Mouse (Mus musculus): Measurements from ENCODE around the gene Atp6v1g1.

Gene Atp6v1g1

DNA sequence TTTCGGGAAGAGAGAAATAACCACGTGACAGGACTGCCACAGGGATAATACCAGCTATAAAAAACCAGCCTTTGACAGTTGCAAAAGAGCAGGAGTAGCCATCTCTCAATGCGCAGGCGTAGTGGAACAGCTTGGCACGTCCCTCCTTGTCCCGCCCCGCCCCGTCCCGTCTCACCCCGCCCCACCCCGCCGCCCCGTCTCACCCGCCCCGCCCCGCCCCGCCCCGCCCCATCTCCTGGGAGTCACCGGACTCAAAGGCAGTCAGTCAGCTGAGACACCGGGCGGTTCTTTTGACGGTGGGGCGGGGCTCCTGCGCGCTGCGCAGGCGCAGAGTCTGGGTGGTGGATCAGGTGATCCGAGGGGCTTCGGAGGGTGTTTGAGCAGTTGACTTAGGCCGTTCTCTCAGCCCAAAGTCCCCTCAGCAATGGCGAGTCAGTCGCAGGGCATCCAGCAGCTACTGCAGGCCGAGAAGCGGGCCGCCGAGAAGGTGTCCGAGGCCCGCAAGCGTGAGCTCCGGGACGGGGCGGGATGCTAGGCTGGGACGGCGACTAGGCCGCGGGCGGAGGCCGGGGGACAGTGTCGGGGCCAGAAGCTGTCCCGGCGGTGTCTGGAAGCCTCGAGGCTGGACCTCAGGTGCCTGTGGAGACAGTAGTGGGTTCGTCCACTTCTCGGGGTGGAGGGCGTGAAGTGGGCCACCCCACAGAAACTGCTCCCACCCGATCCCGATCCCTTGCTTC lies at the start of gene Atp6v1g1:
Gene Atp6v1g1 (plus strand): TSS at position 279 of the 737 bp plus-strand sequence.
- peak; percentile 94 for DNase-seq (ENCODE audit: low read depth, low spot score)

DNA sequence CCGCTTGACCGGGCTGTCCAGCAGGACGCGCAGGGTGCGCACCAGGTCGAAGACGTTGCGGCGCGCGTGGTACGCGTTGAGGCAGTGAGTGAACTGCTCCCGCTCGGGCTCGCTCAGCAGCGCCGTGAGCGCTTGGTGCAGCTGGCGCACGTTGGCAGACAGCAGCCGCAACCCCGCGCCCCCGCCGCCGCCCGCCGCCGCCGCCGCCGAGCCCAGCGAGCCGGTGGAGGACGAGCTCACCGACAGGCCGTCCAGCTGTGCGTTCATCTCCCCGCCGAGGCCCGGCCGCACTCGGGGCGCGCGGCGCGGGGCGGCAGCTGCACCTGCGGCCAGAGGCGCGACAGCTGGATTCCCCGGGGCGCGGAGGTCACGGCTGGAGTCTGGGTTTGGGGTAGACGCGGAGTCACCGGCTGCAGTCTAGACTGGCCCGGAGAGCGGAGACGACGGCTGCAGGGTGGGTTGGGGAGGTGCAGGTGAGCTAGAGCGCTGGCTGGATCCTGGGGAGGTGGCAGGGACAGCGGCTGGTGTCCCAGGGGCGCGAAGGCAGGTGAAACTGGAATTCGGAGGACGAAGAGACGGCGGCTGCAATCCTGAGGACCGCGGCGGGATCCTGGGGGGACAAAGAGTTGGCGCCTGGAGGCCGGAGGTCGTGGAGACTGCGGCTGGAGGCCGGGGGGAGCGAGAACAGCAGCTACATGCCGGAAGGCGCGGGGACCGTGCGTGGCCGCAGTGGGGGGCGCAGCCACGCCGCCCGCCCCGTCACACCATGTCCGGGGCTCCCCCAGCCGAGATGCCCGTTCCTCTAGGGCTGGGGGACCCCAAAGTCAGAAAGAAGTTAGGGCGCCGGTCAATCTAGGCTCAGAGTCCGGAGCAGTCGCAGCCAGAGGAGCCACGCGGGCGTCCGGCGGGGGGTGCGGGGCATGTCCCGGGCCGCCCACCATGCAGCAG lies 49.3 kb upstream of the Atp6v1g1 start:
- DNase-seq (ENCODE audit: low read depth, low spot score), result peak; percentile 26

DNA sequence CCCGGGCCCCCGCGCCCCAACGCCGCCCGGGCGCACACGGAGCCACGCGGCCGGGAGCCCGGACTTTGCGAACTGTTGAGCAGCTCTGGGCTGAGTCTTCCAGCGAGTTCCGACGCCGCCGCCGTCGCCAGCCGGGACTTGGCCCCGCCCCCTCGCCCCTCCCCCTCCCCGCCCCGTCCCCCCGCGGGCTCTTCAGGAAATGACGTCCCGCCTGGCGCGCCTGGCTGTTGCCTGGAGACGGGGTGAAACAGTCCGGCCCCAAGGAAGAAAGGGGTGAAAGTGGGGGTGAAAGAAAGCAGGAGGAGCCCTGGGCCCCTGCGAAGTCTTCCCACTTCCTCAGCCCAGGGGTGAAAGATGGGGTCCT lies 48.7 kb upstream of the Atp6v1g1 start, which contains the start of gene Whrn:
Gene Whrn (minus strand): TSS at position 77 of the 364 bp plus-strand sequence.
- peak; percentile 63 for DNase-seq (ENCODE audit: low read depth, low spot score)

DNA sequence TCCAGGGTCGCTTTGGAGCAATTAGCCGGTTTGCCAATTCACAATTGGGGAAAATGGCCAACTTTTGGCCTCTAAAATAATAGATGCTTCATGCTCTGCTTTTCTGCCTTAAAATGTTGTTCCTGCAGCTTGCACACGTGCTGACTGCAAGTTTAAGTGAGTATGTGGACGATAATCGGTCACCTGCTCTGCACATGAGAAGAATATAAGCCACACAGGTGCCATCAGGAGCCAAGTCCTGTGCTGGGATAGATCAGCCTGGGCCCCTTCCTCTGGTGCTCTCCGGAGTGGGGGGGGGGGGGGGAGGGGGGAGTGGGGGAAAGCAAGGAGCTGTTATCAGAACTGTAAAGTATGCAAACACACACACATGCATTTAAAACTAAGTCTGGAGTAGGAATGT lies 48.3 kb upstream of the Atp6v1g1 start:
- no peak for DNase-seq (ENCODE audit: low read depth, low spot score)

DNA sequence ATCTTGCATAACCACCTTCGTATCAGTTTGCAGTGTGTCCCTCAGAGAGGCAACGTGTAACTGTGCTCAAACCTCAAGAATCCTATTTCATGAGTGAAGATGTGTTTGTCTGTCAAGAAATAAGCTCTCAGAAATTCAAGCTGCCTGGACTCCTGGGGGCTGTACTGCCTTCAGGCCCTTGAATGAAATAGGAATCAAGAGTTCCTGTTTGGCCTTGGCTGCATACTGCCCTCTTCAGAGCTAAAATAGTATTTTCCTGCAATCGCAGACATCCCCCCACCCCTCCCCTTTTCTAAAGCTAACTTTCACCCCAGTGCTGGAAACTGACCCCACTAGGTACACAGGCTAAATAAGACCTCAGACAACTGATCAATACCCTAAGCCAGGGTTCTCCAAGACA lies 46.2 kb upstream of the Atp6v1g1 start:
- no peak for DNase-seq (ENCODE audit: low read depth, low spot score)

DNA sequence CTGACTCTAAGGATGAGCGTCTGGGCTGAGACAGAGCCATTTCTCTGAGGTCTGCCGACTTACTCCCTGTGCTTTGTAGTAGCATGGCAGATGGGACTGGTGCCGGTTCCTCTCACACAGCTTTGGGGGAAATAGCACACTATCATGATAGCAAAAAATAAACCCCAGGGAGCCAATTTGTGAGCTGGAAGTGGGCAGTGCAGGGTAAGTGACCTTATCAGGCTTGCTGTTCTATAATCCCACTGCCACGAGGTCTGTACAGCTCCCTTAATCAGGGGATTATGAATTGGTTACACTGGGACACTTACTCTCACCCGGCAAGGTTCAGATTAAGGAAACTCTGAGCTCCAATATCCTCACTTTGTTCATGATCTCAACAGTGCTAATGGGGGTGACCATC lies 43.5 kb upstream of the Atp6v1g1 start:
- no peak for DNase-seq (ENCODE audit: low read depth, low spot score)

DNA sequence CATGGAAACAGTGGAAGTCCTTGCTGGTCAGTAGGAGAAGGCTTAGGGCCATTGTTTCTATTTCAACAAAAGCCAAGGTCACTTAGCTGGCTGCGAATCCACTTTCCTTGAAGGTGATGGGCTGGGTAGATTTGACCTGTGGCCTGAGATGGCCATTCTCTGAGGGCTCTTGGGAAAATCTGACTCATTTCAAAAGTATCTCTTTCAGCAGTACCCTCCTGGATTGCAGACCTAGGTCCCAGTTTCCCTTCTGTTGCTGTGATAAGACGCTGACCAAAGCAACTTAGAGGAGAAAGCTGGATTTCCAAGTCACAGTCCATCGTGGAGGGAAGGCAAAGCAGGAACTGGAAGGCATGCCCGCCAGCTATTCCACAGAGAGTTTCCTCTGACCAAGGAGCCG lies 40.6 kb upstream of the Atp6v1g1 start:
- no peak for DNase-seq (ENCODE audit: low read depth, low spot score)

DNA sequence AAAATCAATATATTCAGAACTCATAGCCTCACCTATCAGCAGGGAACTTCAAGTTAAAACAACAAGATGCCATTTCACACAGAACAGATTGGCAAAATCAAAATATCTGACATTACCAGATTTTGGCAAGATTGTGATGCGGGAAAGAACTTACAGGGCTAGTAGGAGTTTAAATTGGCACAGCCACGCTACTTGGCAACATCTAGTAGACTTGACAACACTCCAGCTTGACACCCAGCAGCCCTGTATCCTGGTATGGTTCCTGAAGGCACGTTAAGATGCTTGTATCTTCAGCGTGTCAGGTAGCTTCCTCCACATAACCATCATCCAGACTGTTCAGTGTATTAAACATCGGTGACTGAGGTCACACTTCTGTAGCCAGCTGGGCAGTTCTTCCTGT lies 37.1 kb upstream of the Atp6v1g1 start:
- DNase-seq (ENCODE audit: low read depth, low spot score), result no peak

DNA sequence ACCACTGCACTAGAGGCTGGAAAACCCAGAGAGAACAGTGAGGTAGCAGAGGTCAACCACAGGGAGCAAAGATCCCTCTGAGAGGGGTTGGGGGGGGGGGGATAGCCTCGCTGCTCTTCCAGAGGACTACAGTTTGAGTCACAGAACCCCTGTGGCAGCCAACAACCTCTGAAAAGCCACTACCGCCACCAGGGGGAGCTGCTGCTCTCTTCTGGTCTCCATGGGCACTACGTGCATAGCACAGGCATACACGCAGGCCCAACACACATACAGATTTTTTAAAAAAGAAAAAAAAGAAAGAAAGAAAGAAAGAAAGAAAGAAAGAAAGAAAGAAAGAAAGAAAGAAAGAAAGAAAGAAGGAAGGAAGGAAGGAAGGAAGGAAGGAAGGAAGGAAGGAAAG lies 36.3 kb upstream of the Atp6v1g1 start:
- peak; percentile 51 for DNase-seq (ENCODE audit: low read depth, low spot score)

DNA sequence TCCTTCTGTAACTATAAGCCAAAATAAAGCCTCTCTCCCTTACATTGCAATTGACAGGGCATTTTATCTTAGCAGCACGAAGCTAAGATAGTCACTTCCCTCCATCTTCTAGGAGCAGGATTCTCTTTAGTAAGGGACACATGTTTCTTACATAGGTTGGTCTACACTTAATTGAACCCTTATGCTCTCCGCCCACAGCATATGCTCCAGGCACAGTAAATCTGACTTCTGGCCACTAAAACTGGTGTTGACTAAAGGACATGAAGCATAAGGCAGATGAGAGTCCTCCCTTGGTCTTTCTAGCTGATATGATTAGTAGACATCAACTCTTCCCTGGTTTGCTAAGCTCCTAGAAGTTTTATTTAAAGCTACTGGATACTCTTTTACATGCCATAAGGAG lies 31.7 kb upstream of the Atp6v1g1 start:
- DNase-seq (ENCODE audit: low read depth, low spot score), result no peak

DNA sequence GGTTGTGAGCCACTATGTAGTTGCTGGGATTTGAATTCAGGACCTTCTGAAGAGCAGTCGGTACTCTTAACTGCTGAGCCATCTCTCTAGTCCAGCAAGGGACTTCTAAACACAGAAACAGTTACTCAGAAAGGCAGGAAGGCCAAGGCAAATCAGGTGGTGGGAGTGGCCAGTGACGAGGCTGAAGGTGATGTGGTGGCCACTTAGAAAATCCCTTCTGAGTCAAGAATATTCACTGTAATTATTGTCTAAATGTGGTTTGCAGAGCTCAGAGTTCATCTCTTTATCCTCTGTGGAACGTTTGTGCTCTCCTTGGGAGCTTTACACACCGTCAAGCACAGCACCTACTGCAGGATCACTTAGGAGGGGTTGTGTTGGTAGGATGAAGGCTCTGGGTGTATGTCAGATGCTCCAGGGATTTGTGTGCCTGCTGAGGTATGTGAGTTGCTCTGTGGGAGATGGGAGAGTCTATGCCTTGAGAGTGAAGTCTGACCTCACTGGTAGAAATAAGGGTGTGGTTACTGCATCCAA lies 30.1 kb upstream of the Atp6v1g1 start:
- DNase-seq (ENCODE audit: low read depth, low spot score), result no peak

DNA sequence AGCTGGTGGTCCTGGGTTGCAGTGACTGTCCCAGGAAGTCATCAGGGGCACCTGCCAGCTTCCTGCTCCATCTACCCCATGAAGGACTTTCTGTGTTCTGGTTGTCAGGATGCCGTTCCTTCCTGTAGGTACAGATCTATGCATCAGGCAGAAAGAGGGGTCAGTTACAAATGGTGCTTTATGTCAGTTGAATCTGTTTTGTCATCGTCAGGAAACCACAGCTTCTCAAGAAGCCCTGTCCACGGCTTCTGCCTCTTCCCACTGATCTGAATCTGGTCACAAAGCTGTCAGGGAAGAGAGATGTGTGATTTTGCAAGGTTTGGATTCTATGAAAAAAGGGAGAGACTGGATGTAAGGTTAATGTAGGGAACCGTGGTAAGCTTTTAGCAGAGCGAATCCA lies 29.6 kb upstream of the Atp6v1g1 start:
- no peak for DNase-seq (ENCODE audit: low read depth, low spot score)

DNA sequence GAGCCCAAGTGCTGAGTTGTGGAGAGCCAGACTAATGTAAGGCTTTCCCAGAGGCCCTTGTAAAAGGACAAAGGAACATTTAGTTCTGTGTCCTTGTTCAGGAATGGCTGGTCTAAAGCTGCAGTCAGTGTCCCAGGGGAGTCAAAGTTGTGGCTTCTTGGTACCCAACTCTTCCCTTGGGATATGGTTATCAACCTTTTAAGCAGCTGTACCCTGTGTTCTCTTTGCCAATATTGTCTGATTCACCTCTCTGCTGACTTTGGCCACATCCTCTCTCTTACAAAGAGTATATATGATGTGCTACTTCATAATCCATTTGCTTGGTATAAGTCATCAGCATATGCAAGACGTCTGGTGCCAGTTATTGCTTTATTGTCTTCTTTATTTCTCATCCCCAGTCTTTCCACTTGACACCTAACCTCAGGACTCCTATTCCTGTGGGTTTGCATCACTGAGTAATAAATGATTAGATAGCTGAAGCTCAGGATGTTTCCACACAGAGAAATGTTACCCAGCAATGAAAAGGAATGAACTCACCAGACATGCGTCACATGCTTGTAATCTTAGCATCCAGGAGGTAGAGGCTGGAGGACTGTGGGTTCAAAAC lies 22.7 kb upstream of the Atp6v1g1 start:
- no peak for DNase-seq (ENCODE audit: low read depth, low spot score)

DNA sequence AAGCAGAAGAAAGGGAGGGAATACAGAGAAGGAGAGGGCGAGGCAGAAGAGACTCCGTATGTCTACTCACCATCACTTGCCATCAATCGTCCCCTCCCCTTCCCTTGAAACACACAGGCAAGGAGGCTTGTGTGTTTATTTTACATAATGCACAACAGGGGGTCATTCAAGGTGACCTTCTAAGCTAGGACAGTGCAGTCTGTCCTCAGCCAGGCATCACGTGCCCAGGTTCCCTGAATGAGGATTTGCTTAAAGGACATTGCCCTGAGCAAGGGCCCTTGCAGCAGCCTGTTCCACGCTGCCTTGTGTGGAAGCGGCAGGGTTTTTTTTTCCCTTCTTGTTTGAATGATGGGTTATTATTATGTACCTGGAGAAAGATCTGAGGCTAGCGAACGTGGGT lies 19.1 kb upstream of the Atp6v1g1 start:
- peak; percentile 58 for DNase-seq (ENCODE audit: low read depth, low spot score)

DNA sequence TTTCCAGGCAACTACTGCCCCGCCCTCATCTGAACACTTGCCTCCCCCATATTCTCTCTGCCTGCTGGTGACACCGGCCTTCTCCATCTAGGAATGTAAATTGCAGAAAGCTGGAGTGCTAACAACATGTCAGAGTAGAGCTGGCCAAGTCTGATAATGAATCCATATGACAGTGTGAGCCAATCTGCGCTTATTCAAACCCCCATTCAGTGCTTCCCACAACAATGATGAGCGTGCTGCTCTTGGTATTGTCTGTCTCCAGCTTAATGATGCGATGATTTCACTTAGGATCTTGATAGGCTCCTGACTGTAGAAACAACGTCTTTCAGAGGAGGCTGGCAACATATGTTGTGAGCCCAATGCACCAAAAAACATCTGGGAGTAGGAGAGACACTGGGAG lies 15.6 kb upstream of the Atp6v1g1 start:
- DNase-seq (ENCODE audit: low read depth, low spot score), result no peak

DNA sequence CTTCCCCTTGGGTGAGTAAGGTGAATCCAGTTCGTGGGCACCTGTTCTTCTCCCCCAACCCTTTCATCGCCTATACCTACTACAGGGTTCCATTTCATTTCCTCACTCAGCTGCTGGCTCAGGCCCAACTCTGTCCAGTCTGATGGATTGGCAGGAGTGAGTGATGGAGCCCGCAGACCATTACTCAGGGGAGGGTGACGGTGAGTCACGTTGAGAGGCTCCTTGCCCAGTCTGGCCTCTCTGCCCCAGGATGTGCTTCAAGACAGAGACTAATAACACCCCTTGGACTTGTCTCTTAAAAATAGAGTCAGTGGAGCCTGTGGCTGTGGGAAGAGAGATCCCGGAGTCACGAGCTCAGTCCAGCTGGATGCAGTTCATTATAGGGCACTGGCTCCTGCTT lies 14.2 kb upstream of the Atp6v1g1 start:
- DNase-seq (ENCODE audit: low read depth, low spot score), result no peak

DNA sequence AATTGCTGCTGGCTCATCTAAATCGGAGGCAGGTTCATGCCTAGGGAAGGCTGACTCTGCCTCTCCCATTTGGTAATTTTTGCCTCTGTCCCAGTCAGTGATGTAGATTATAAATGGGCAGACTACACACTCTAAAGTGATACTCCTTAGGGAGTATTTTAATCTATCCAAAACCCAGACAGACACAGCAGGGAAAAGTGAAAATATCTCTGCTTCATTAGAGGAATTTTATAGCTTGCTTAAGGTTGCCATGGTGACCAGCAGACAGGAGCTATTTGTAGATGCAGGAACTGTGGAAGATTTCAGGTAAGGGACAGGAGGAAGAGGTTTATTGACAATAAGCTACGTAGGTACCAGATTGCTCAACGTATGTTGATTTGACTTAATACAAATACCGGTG lies 7.0 kb upstream of the Atp6v1g1 start:
- DNase-seq (ENCODE audit: low read depth, low spot score), result no peak

DNA sequence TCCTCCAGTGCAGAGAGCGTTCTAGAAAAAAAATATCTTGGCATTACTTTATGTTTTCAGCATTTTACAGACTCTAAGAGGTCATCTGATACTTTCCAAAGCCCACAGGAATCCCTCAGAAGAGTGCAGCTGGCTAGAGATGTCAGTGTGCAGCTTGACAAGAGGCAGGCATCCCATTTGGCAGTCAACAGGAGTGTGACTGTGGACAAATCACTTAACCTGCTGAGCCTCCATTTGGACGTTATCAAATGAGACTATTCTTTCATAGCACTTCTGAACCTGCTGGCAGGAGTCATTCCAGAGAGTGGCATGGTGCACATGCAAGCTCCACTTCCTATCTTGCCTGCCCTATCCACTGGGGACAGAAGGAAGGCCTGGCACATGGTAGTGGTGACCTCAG lies 2.4 kb upstream of the Atp6v1g1 start:
- DNase-seq (ENCODE audit: low read depth, low spot score), result no peak

DNA sequence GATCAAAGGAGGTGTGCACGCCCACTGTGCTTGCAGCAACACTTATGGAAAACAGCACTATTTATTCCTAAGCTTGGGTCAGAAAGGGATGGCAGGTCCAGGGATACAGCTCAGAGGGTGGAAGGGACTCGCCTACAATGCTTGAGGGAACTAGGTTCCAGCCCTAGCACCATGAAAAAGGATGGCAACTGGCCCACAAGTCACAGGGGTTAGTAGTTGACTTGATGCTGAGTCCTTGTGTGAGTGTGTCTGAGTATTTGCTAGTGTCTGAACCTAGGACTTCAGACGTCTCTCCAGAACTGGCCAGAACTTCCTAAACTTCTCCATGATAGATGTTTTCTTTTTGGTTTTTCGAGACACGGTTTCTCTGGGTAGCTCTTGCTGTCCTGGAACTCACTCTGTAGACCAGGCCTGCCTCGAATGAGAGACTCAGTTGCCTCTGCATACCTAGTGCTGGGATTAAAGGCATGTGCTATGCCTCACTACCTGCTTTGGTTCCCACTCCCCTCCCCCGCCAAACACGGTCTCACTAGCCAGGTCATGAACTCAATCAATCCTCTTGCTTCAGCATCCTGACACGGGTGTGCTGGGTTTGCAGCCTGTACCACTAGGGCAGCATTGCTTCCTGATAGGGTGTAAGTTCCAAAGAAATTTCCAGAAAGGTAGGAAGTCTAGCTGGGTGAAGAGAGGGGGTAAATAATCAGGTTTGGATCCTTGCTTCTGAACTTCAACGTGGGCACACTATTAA lies 652 bp upstream of the Atp6v1g1 start:
- peak; percentile 26 for DNase-seq (ENCODE audit: low read depth, low spot score)

DNA sequence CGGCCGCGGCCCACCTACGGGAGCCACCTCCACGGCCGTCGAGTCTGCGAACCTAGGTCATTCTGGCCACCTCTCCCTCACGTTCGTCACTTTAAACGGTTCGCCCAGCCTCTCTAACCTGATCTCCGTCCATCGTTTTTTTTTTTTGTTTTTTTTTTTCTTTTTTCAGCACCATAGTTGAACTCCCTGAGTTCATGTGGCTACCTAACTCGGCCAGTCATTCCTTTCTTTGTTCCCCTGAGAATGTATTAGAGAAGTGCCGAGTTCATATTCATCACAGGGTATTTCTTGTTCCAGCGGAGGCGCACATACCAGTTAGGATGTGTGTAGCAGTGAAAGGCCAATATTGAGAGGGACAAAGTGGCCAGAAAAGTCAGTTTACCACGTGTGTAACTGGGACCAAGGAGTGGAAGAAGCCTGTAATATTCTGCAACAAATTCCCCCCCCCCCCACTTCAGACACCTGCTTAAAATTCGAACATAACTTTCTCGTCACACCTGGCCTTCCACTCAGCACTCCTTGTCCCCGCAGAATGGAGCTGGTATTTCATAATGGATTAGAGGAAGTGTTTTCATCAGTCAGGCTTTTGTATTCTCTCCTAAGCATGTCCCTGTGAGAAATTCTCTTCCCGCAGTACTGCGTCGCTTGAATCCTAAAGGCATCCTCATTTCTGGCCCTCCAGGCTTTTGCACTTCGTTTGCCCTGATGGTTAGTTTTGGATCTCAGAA lies 823 bp downstream of the Atp6v1g1 start:
- DNase-seq (ENCODE audit: low read depth, low spot score), result no peak
